Mouse (Mus musculus) intestine, embryonic 14.5 days (tissue): ENCODE measurements around the gene Prss33. TPM values are rescaled to one million over a fixed set of nuclear protein-coding genes. Genes with fewer than 3 reads are reported as not detected.
"Not testable (repeated sequence)": the region's sequence is repeated elsewhere in the genome, so short reads cannot be mapped to it uniquely, and the experiment has no call there.

Source experiments
- ATAC-seq: fragments of 200-750 bp; cut with Nextera tagmentation; replicated peaks from 2 replicates; pipeline ENCODE4 v1.8.0; 2017; ENCODE audit warnings: low read depth, moderate number of reproducible peaks, moderate TSS enrichment, moderate library complexity; ENCODE audit not compliant: low FRiP score, low TSS enrichment
- DNase-seq: peaks from one replicate; pipeline ENCODE4 v3.0.0-alpha.2; 2018; ENCODE audit warnings: low spot score
- H3K27ac ChIP-seq: fragments of 300-500 bp; sonication (generic); 2 replicates; pipeline ENCODE4 v1.5.1; 2014; ENCODE audit warnings: low read depth, mild to moderate bottlenecking, control low read depth
- H3K27me3 ChIP-seq: fragments of 300-500 bp; sonication (generic); replicated peaks from 2 replicates; pipeline ENCODE4 v1.6.1; 2014; ENCODE audit warnings: low read length, control low read depth; ENCODE audit not compliant: control insufficient read depth, insufficient read depth
- H3K36me3 ChIP-seq: fragments of 300-500 bp; sonication (generic); 2 replicates; pipeline ENCODE4 v1.6.1; 2014; ENCODE audit warnings: low read length, control low read depth; ENCODE audit not compliant: control insufficient read depth, insufficient read depth
- H3K4me1 ChIP-seq: fragments of 300-500 bp; sonication (generic); replicated peaks from 2 replicates; pipeline ENCODE4 v1.6.1; 2014; ENCODE audit warnings: low read length, control low read depth, mixed read lengths; ENCODE audit not compliant: control insufficient read depth, insufficient read depth
- H3K4me2 ChIP-seq: fragments of 300-500 bp; sonication (generic); 2 replicates; pipeline ENCODE4 v1.6.1; 2014; ENCODE audit warnings: low read length
- H3K4me3 ChIP-seq: fragments of 300-500 bp; sonication (generic); 2 replicates; pipeline ENCODE4 v1.5.1; 2014; ENCODE audit warnings: low read depth, low read length, control low read depth, mixed read lengths
- H3K9ac ChIP-seq: fragments of 300-500 bp; sonication (generic); 2 replicates; pipeline ENCODE4 v1.6.1; 2014; ENCODE audit warnings: mild to moderate bottlenecking, low read length
- H3K9me3 ChIP-seq: fragments of 300-500 bp; sonication (generic); 2 replicates; pipeline ENCODE4 v1.6.1; 2016; ENCODE audit warnings: low read length, control low read depth; ENCODE audit not compliant: control insufficient read depth
- WGBS: fragments of 180-500 bp; shearing (Covaris S2); extraction: QIAGEN DNeasy Blood & Tissue Kit; methylation state at CpG from one replicate; pipeline ENCODE4 v1.1.7; 2014; 5-methylcytosine and 5-hydroxymethylcytosine counted together
- polyA plus RNA-seq: library from polyadenylated mRNA; unstranded; fragments of >200 nt; fragmentation: Nextera tagmentation; extraction: Ambion mirVana; gene quantifications from 2 replicates; pipeline ENCODE4 v1.2.1, GENCODE M21; 2014

Gene Prss33
- 0.26 TPM in 1 of 2 replicates, not detected in the other for polyA plus RNA-seq

DNA sequence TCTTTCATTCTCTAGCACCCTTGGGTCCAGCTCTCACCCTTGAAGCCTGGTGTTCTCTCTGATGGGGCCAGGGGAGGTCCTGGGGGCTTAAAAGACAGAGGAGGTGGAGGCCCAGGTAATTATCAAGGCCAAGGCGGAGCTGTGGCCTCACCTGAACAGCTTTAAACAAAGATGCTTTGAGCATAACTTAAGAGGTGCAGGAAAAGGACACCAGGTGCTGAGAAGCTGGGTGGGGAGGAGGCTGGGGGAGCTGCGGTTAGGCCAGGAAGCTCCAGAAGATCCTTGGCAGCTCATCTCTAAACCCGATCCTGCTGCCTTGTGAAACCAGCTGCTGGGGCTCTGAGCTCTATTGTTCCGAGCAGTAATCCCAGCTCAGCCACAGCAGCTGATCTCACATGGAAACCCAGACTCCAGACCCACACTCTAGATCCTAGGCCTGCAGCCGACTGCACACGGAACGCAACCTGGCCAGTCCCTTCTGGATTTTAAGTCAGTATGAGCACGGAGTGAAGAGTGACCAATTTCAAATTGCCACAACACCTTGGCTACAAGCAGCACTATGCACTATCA is at the start of gene Prss33:
Prss33 (minus strand) TSS at position 51 of the 570 bp plus-strand sequence.
- Histone ChIP-seq H3K4me1 (no peaks in the 10 kb centered on the region), H3K36me3 (no peaks in the 10 kb centered on the region), H3K27me3 (0 out of 2 replicates have a peak, but pooled peaks cover 7% of the 10 kb centered on the region), H3K9ac (no peak within 1 kb of the TSS), H3K27ac (no peak within 1 kb of the TSS), H3K9me3 (no peaks in the 10 kb centered on the region), H3K4me2 (no peak within 1 kb of the TSS), H3K4me3 (no peak within 1 kb of the TSS)
- ATAC-seq (no peak), DNase-seq (no peak)
- 70% methylated on average over 8 of the region's 8 CpGs for WGBS

DNA sequence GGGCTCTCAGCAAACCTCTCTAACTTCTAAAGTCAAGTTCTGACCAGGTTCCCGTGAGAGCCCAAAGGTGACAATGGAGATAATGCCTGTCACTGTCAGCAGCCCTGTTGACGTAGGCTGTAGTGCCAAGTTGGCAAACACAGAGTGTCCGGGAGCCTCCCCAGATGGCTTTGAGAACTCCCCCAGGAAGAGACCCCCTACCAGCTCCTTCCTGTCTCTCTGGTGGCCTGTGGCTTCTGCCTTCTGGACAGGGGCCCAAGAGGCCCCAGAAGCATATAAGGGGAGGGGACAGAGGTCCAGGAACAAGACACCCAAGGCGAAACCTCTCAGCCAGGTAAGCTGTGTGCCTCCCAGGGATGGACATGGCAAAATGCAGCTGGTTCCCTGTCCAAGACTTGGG is 44.7 kb upstream of the Prss33 start, which contains the start of the genes Dcpp1 and Dcpp2:
Dcpp1 (plus strand) TSS at position 301 of the 400 bp plus-strand sequence.
Dcpp2 (plus strand) TSS at position 305 of the 400 bp plus-strand sequence.
- not testable (repeated sequence) for H3K27me3 ChIP-seq, ATAC-seq, H3K4me1 ChIP-seq, H3K36me3 ChIP-seq, H3K4me2 ChIP-seq, H3K27ac ChIP-seq, DNase-seq, H3K9me3 ChIP-seq, H3K4me3 ChIP-seq, H3K9ac ChIP-seq
- 69% methylated on average over 4 of the region's 4 CpGs for WGBS

DNA sequence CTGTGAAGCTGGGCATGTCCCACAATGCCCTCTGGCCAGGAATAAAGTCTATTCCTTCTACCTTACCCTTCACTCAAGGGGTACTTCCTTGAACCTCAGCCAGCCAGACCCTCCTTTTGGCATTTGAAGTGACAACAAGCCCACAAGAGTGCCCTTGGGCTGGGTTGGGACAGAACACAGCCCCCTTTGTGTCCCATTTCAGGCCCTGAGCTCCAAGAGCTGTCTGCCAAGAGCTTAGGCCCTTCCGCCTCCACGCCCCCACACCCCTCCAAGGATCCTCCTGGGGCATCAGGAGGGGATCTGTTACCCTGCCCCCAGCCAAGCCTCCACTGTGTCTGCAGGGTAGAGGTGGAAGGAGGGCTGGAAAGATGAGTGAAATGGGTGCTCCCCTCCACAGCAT is 41.3 kb upstream of the Prss33 start:
- H3K4me1 ChIP-seq = no peaks in the 10 kb centered on the region
- no peak overlapping the region for H3K9ac ChIP-seq
- ATAC-seq = no peak
- H3K4me3 ChIP-seq = no peak overlapping the region
- no peaks in the 10 kb centered on the region for H3K9me3 ChIP-seq
- 72% methylated on average over 2 of the region's 2 CpGs for WGBS
- DNase-seq = no peak
- H3K4me2 ChIP-seq = no peak overlapping the region
- no peaks in the 10 kb centered on the region for H3K27me3 ChIP-seq
- H3K27ac ChIP-seq = no peak overlapping the region
- no peaks in the 10 kb centered on the region for H3K36me3 ChIP-seq

DNA sequence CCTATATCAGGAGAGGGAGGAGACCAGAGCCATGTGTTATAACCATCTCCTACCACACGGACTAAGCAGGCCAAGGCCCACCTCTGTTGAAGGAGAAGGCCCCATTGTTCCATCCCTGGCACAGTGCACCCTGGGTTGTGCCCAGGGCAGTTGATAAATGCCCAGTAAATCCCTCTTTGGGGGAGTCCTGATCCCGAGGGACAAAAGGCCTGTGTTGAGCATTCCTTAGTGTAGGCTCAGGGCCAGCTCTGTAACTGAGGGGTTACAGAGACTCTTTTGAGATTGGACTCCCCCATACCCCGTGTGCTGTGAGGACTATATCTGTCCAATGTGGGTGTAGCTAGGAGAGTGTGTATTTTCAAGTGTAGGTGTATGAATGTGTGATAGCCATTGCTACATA is 40.9 kb upstream of the Prss33 start:
- no peak overlapping the region for H3K9ac ChIP-seq
- H3K27ac ChIP-seq = no peak overlapping the region
- H3K9me3 ChIP-seq = no peaks in the 10 kb centered on the region
- no peak overlapping the region for H3K4me2 ChIP-seq
- ATAC-seq (no peak), DNase-seq (no peak)
- no peaks in the 10 kb centered on the region for H3K4me1 ChIP-seq
- no peaks in the 10 kb centered on the region for H3K27me3 ChIP-seq
- no peak overlapping the region for H3K4me3 ChIP-seq
- no peaks in the 10 kb centered on the region for H3K36me3 ChIP-seq
- 61% methylated on average over 3 of the region's 3 CpGs for WGBS

DNA sequence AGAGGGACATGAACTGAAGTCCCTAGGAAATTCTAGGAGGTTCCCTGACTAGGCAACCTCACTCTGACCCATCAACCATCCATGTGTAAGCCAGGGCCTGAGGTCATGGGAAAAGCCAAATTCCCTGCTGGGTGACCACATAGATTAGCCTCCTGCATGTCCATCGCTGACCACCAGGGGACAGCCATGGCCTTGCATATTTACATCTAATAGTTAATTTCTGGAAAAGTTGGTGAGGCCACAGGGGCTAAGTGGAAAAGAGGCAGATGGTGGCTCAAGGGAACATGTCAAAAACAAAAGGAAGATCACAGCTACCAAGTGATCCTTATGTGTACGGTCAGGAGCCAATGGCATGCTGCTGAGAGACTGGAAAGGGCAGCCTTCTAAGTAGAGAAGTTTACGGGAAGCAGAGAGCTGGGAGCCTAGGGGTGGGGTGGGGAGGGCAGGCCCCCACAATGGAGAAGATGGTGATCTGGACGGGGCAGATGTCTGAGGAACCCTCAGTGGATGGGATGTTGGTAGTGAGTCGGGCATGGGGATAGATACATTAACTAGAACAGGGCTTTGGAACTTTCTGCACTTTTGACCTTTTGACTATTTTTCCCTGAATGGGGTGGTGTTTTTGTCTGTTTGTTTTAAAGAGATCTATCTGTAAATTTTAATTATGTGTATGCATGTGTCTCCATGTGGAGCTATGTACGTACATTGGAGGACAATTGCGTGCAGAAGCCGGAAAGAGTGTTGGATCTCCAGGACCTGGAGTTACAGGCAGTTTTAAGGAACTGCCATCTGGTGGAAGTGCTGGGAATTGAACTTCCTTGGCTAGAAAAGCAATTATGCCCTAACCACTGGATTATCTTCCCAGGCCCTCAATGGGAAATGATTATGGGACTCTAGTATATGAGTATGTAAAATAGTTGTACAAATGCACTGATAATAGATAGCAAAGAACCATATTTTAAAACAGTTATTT is 38.3 kb upstream of the Prss33 start:
- no peak overlapping the region for H3K4me2 ChIP-seq
- H3K4me1 ChIP-seq = 0 out of 2 replicates have a peak, but pooled peaks cover 4% of the 10 kb centered on the region
- no peaks in the 10 kb centered on the region for H3K27me3 ChIP-seq
- H3K9ac ChIP-seq = no peak overlapping the region
- 42% methylated on average over 8 of the region's 8 CpGs for WGBS
- no peaks in the 10 kb centered on the region for H3K36me3 ChIP-seq
- no peak overlapping the region for H3K4me3 ChIP-seq
- DNase-seq (peak; percentile 75), ATAC-seq (peak; percentile 41)
- no peak overlapping the region for H3K27ac ChIP-seq
- no peaks in the 10 kb centered on the region for H3K9me3 ChIP-seq

DNA sequence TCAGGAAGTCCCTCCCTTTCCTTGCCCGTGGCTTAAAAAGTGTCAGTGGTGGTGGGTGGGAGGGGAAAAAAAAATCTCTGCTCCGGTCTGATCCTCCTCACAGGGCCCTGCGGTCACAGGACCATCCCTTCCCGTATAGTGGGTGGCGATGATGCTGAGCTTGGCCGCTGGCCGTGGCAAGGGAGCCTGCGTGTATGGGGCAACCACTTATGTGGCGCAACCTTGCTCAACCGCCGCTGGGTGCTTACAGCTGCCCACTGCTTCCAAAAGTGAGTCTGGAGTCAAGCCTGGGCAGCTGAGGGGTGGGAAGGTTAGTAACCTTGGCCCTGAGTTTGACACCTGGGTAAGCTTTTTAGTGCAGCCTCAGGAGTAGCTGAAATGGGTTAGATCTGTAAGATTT is 32.7 kb upstream of the Prss33 start:
- Histone ChIP-seq H3K27ac (no peak overlapping the region), H3K4me3 (no peak overlapping the region), H3K4me2 (no peak overlapping the region), H3K9ac (no peak overlapping the region), H3K9me3 (no peaks in the 10 kb centered on the region), H3K36me3 (no peaks in the 10 kb centered on the region), H3K4me1 (0 out of 2 replicates have a peak, but pooled peaks cover 4% of the 10 kb centered on the region), H3K27me3 (no peaks in the 10 kb centered on the region)
- WGBS = 84% methylated on average over 11 of the region's 11 CpGs
- no peak for DNase-seq
- no peak for ATAC-seq

DNA sequence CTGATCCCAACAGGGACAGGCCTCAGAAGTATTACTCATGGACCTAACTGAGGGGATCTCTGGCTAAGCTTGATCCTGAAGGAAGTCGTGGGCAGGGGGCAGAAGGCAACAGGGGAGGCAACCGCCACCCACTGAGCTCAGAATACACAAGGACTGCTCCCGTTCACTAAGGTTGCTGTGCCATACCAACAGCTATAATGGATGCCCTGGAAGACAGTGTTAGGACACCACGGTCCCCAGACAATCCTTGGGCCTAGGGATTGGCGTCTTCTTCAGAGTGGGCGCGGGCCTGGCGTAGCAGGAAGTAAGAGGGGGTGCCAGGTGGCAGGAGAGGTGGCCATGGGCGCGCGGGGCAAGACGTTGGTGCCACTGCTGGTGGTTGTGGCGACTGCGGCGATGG is 31.9 kb upstream of the Prss33 start, which contains the start of gene Prss21:
Prss21 (plus strand) TSS at position 301 of the 400 bp plus-strand sequence.
- Histone ChIP-seq H3K4me3 (no peak within 1 kb of the TSS), H3K27me3 (no peaks in the 10 kb centered on the region), H3K9me3 (no peaks in the 10 kb centered on the region), H3K36me3 (no peaks in the 10 kb centered on the region), H3K4me2 (no peak within 1 kb of the TSS), H3K9ac (no peak within 1 kb of the TSS), H3K4me1 (0 out of 2 replicates have a peak, but pooled peaks cover 4% of the 10 kb centered on the region), H3K27ac (no peak within 1 kb of the TSS)
- WGBS = 84% methylated on average over 15 of the region's 15 CpGs
- ATAC-seq = no peak
- DNase-seq = no peak

DNA sequence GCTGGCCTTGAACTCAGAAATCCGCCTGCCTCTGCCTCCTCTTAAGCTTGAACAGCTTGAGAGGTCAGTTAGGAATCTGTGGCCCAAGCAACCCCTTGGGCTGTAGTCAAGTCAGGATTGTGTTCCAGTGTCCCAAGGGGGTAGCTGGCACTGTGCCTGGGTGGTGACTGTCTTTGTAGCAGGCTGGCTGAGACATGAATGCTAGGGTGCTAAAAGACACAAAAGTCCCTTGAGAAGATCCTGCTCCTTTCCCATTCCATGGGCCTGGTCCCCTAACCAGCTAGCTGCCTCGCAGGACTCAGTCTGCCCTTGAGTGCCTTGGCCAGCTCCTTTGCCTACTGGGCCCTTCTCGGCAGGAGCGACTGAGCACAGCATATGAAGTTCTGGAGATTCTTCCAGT is 27.1 kb upstream of the Prss33 start:
- H3K27me3 ChIP-seq = no peaks in the 10 kb centered on the region
- H3K27ac ChIP-seq = no peak overlapping the region
- H3K36me3 ChIP-seq = no peaks in the 10 kb centered on the region
- no peak overlapping the region for H3K9ac ChIP-seq
- H3K4me2 ChIP-seq = no peak overlapping the region
- DNase-seq (no peak), ATAC-seq (no peak)
- H3K4me1 ChIP-seq = no peaks in the 10 kb centered on the region
- H3K9me3 ChIP-seq = no peaks in the 10 kb centered on the region
- H3K4me3 ChIP-seq = no peak overlapping the region
- WGBS = 77% methylated on average over 4 of the region's 4 CpGs
